25 mouse cellular contexts compared by ENCODE assay signal in genomic region chr12:72837302-72837701, GRCm38 (mm10).
"Had no signal": no experiment of that assay in that cellular context is flagged by ENCODE, and none has a peak within 500 bp of the region (broad histone marks: within the 10 kb centered on the region; RNA-seq: fewer than 3 reads in every experiment).

No protein-coding gene starts in this region.

- H3K4me3 ChIP-seq: gastrocnemius, adult 2 months; heart, adult 2 months; heart, embryonic 12.5 days; hindbrain, embryonic 10.5 days; hindbrain, embryonic 12.5 days; intestine, embryonic 15.5 days; layer of hippocampus, adult 2 months; left cerebral cortex, adult 2 months; limb, embryonic 13.5 days; limb, embryonic 15.5 days; liver, embryonic 13.5 days; liver, embryonic 15.5 days had no signal

- H3K9ac ChIP-seq: heart, embryonic 12.5 days; hindbrain, embryonic 12.5 days; hindbrain, embryonic 14.5 days; intestine, embryonic 15.5 days; limb, embryonic 13.5 days; limb, embryonic 15.5 days; liver, embryonic 13.5 days; liver, embryonic 15.5 days had no signal

- ATAC-seq: hindbrain, embryonic 16.5 days; inflammation-experienced regulatory T-cells, adult 6 months; intestine, embryonic 15.5 days; intestine, postnatal 0 days had no signal

- H3K36me3 ChIP-seq: heart, embryonic 12.5 days; hindbrain, embryonic 10.5 days; hindbrain, embryonic 12.5 days; intestine, embryonic 15.5 days; limb, embryonic 13.5 days; limb, embryonic 15.5 days; liver, embryonic 13.5 days; liver, embryonic 15.5 days had no signal

- H3K4me1 ChIP-seq: heart, embryonic 12.5 days; hindbrain, embryonic 10.5 days; hindbrain, embryonic 12.5 days; intestine, embryonic 15.5 days; limb, embryonic 13.5 days; limb, embryonic 15.5 days; liver, embryonic 13.5 days; liver, embryonic 15.5 days had no signal

- H3K4me2 ChIP-seq: heart, embryonic 12.5 days; hindbrain, embryonic 12.5 days; hindbrain, embryonic 14.5 days; intestine, embryonic 15.5 days; limb, embryonic 13.5 days; limb, embryonic 15.5 days; liver, embryonic 13.5 days; liver, embryonic 15.5 days had no signal

- H3K9me3 ChIP-seq: heart, embryonic 12.5 days; intestine, embryonic 15.5 days; limb, embryonic 13.5 days; limb, embryonic 15.5 days; liver, embryonic 15.5 days had no signal

- DNase-seq: gastrocnemius, adult 2 months; gastrocnemius, postnatal 10 days; gastrocnemius, postnatal 25 days; heart, adult 2 months; heart, postnatal 14 days; heart, postnatal 4 days; kidney, adult 18-20 months; kidney, adult 8-10 months; kidney, postnatal 10 days; kidney, postnatal 25 days; kidney, postnatal 4 days; liver, embryonic 13.5 days had no signal

- H3K27ac ChIP-seq: gastrocnemius, adult 2 months; heart, adult 2 months; hindbrain, embryonic 10.5 days; hindbrain, embryonic 12.5 days; hindbrain, embryonic 14.5 days; intestine, embryonic 15.5 days; layer of hippocampus, adult 2 months; left cerebral cortex, adult 2 months; limb, embryonic 13.5 days; limb, embryonic 15.5 days; liver, embryonic 13.5 days; liver, embryonic 15.5 days had no signal
